Mouse (Mus musculus): ENCODE data around the gene Gdpgp1. TPM values are rescaled to one million over a fixed set of nuclear protein-coding genes. Genes with fewer than 3 reads are reported as not detected.

The Gdpgp1 gene
- total RNA-seq, 2 experiments from 2014 or later = 6.1 to 6.9 TPM

DNA sequence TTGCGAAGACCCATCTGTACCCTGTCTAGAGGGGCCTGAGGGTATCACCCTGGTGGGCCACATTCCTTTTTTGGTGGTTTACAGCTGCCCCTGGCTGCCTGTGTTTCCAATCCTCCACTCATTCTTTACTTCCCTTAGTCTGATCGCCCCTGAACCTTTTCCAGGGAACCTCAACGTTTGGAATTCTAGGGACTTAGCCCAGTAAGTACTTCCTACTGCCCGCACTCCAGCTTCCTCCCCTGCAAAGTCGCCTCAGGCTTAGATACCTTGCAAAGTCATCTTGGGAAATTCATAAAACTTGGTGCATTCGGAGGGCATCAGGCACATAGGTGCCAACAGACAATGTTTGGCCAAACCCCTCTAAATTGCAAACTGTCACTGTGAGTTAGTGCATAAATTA, 33.4 kb upstream of the Gdpgp1 start:
- no peak for DNase-seq (ENCODE audit: extremely low spot score in 1 of 2, low spot score in 1 of 2)

DNA sequence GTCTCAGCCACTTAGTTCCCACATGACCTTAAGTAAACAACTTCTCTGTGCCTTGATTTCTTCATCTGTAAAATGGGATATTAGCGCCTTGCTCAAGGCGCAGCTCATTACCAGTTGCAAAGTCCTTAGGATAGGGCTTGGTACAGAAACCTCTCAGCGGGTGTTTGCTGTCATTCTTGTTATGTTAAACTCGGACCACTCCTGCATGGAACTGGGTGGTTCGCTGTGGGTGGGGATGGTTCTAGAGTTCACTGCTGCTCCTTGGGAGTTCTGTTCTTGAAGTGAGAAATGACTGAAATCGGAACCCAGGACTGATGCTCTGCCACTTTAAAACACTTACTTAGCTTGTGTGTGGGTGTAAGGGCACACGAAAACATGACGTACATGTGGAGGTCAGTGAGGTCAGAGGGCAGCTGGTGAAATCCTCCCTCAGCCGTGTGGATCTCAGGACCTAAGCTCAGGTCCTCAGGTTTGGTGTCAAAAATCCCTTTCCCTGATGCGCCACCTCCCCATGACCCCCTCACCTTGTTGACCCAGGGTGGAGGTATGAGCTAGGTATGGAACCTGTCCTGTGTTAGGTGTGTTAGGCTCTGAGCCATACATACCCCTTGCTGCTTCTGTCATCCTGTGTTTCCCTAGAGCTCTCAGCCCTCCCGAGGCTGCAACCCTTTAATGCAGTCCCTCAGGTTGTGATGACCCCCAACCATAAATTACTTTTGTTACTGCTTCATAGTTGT, 32.6 kb upstream of the Gdpgp1 start:
- DNase-seq (ENCODE audit: extremely low spot score in 1 of 2, low spot score in 1 of 2) = no peak

DNA sequence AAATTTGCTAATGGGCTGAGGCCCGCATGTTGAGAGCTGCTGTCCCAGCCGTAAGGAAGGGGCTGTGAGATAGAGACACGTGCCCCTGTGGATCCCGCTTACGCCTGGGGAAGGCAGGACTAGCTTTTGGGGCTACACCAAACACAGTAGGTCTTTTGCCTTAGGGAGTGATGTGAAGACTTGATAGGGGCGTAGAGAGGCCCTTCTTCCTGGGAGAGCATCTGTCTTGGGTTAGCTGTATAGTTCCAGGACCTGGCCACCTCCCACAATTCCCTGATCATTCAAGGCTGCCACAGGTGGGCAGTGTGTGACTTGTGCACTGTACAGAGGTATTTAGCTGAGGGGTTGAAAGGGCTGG, 32.1 kb upstream of the Gdpgp1 start:
- DNase-seq (ENCODE audit: extremely low spot score in 1 of 2, low spot score in 1 of 2) = no peak

DNA sequence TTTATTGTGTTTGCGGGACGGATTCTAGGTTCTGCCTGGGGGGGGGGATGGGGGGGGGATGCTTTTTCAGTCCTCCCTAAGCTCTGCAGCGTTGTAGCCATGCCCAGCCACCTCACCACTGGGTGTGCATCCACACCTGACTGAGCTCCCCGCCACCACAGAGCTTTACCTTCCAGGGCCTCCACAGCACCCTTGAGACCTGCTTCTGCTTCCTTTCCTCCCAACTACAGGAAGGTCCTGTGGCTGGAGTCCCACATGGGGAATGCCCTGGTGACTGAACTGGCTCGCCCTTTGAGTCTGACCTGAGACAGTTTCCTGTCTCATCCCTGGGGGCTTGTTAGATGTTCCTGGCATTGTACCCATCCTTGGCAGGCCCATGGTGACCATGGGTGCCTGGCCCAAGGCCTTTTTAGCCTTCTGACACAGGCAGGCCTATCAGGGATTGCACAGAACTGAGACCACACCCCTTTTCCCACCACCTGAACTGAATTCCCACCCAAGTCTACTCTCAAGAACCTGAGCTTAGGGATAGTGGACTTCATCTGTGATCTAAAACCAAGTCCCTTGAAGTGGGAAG, 31.6 kb upstream of the Gdpgp1 start:
- no peak for DNase-seq (ENCODE audit: extremely low spot score in 1 of 2, low spot score in 1 of 2)

DNA sequence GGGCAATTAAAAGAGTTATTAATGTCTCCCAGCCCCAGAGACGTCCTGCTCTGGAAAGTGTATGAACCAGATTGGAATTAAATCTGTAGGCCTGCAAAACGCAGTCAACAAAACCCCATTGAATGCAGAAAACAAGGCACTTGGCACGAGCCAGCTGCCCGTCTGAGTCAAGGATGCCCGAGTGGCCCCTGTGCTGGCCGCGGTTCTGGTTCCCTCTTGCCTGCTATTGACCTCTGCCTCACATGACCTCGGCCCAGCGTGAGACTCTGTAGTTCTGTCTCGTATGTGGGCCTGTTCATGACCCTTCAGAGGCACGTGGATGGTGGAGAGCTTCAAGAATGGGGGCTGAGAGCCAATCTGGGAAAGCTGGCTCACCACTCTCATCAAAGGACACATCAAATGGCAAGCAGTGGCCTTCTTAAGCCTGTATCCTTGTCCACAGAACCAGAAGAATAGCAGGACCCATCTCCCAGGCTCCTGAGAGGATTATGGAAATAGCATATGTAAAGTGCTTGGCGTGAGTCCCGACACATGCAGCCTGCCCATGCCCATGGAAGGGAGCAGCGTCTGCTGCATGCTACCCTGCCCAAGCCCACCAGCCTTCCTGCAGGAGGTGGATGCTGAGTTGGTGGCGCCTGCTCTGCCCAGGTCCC, 30.7 kb upstream of the Gdpgp1 start:
- DNase-seq (ENCODE audit: extremely low spot score in 1 of 2, low spot score in 1 of 2) = no peak

DNA sequence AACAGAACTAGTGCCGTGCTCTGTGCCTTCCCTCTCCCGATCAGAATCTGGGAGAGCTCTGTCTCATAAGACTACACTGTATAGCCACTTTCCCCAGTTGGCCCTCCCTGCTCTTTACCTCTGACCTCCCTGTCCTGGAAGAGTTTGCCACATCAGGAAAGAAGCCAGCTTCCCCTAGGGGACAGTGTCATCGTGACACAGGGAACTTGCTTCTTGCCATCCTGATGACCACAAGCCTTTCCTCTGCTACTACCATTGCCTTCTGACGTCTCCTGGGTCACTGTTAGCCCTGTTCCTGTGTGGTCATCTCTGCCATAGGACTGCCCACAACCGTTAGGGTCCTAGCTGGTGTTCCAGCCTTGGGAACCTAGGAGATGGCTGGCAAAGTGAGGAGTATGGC, 29.7 kb upstream of the Gdpgp1 start:
- no peak for DNase-seq (ENCODE audit: extremely low spot score in 1 of 2, low spot score in 1 of 2)

DNA sequence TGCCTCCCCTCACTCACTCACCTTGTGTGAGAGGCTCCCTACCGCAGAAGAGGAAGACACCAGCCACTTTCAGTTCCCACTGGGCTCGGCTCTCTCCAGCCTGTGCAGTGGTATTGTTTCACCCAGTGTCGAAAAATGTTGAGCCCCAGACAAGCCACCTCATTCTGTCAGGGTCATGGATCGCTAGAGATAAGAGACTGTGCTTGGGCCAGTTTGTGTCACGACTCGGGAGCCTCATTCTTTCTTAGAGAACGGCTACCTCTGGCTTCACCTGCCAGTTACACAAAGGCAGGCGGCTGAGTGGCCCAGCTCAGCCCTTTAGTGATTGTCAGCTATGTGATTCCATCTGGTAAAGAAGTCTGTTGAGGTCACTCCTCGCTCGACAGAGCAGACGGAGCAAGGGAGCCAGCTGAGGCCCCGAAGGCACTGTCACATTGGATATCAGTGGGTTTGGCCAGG, 29.0 kb upstream of the Gdpgp1 start:
- DNase-seq (ENCODE audit: extremely low spot score in 1 of 2, low spot score in 1 of 2) = no peak

DNA sequence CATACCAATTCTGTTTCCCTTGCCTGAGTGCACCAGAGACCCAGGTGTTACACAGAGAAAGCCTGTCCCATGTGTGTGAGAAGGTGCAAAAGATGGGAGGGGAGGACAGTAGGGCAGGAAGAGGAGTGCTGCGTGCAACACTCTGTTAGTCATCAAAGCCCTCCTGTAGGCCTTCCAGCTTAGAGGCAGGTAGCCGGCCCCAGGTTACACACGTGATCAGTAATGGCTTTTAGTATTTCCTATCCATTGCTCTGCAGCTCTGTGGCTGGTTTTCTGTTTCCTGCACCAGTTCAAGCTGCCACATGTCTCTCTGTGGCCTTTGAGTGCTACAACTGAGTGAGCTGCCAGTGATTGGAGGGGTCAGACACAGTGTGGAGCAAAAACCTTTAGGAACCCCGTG, 28.3 kb upstream of the Gdpgp1 start:
- no peak for DNase-seq (ENCODE audit: extremely low spot score in 1 of 2, low spot score in 1 of 2)

DNA sequence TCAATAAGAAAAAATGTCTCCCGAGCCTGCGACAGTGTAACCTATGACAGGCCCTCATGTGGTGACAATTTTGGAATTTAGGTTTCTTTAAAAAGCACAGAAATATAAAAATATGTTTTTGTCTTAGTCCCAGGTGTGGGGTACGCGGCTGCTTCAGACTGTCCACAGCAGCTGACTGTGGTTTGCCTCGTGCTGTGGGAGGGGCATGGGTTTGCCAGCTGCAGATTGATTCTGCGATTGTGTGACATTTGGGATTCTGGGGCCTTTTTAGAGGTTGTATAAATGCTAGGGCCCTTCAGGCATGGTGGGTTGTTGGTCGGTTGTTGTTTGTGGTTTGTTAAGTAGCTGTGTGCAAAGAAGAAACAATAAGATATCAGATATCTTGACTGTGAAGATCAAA, 27.7 kb upstream of the Gdpgp1 start:
- no peak for DNase-seq (ENCODE audit: extremely low spot score in 1 of 2, low spot score in 1 of 2)

DNA sequence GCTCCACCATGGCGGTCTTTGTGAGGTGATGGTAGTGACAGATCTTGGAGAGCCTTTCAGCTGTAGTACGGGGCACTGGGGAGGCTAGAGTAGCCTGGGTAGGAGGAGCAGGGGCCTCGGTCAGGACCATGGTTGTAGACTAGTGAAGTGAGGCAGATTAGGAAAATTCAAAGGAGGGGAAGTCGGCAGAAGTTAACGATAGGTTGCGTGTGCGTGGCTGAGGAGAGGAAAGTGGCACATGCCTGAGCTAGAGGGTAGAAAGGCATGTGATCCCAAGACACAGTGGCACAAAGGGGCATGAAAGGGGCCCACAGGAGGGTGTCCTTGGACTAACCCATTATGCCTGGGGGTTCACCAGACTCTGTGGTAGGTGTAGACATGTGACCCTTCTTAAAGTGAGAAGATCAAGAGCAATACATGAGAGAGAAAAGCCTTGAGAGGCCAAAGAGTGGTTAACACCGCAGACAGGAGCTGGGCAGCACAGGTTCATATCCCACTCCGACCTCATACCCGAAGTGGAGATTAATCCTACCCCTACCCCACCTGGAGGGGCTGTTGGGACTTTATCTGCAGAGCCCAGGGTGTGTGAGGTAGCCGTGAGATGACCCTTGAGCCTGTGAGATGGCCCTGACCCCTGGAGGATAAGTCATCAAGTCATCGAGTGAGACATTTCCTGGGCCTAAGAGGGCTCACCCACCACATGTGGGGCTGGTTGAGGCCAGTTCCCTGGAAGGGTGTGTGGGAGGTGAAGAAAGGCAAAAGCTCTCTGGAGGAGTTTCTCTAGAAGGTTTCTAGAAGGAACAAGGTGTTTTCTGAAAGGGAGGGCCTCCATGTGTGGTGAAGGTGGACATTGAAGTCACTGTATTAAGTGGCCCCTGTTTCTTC, 26.7 kb upstream of the Gdpgp1 start:
- no peak for DNase-seq (ENCODE audit: extremely low spot score in 1 of 2, low spot score in 1 of 2)

DNA sequence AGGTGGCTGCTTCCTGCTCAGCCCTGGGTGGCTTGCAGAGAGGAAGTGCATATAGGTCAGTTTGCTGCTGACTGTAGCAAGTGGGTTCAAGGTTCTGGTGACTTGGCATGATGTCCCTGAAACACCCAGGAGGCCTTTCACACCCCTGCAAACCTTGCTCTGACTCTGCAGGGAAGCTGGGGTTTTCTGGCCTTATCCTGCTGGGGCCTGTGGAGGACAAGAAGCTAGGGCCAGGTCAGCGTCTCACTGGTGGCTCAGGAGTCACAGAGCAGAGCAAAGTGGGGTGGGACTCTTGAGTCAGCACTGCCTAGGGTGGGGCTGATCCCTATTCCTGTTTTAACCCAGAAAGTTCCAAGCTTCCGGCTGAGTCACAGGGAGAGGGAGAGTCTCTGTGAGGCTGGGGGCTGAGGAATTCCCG, 25.3 kb upstream of the Gdpgp1 start:
- no peak for DNase-seq (ENCODE audit: extremely low spot score in 1 of 2, low spot score in 1 of 2)

DNA sequence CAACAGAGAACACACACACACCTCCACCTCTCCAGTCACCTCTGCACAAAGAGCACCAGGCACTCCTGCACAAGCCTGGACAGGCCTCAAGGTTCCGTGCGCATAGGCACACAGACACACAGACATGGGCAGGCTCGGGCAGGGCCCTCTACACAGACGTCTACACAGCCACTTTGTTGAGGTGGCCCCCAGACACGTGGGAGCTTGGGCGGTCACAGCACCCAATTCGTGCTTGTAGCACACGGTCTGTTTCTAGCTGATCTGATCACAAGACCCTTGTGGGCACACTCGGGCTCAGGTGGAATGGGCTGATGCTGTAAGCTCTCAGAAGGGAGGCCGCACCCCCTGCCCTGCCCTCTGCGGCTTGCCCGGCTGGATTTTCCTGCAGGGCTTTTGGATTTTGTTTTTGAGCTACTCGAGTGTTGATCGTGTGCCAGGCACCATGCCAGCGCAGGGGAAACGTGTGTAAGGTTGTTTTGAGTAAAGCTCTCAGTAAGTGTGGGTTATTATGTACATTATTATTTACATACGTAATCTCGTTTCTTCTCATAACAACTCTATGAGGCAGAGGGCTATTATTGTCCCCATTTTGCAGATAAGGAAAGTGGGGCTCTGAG, 24.5 kb upstream of the Gdpgp1 start:
- no peak for DNase-seq (ENCODE audit: extremely low spot score in 1 of 2, low spot score in 1 of 2)

DNA sequence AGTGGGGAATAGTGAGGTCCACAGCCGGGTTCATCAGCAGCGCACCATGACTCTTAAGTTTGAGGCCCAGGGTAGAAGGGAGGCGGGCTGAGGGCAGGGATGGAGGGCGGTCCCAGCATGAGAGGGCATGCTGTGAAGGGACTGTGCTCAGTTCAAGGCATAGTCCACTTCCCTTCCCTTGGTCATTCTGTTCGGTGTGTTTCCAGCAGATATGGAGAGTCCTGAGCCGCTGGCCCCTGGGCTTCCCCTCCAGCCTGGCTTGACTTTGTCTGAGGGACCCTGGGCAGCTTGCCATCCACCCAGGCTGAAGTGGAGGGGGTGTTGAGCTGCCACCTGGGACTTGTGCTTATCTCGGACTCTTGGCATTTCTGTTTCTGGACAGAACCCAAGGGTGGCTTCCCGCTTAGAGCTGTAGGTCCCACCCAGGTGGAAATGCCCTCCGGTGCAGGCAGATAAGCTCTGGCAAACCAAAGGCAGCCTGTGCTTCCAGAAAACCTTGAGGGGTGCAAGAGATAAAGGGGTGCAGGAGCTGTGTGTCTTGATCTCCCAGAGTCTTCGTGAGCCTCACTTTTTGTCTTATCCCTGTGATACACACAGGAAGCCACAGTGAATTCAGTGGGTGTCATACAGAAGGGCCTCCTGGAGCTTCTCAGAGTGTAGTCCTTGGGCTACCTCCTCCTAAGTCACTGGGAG, 23.8 kb upstream of the Gdpgp1 start:
- DNase-seq (ENCODE audit: extremely low spot score in 1 of 2, low spot score in 1 of 2) = no peak

DNA sequence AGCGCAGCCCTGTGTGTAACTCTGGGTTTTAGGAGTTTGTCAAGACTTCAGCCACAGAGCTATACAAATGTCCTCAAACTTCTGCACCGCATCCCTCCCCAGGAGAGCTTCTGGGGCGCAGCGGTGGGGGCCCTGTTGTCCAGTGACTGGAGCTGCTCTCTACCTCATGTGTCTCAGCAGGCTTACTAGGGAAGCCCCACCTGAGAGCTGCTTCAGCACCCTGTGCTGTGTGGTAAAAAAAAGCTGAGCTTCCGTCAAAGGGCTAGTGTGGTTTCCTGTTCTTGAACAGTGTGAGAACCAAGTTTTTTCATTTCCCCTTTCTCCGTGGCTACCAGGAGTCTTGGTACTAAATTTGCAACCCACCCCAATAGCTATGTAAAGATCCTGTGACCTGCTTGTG, 23.0 kb upstream of the Gdpgp1 start:
- DNase-seq (ENCODE audit: extremely low spot score in 1 of 2, low spot score in 1 of 2) = no peak

DNA sequence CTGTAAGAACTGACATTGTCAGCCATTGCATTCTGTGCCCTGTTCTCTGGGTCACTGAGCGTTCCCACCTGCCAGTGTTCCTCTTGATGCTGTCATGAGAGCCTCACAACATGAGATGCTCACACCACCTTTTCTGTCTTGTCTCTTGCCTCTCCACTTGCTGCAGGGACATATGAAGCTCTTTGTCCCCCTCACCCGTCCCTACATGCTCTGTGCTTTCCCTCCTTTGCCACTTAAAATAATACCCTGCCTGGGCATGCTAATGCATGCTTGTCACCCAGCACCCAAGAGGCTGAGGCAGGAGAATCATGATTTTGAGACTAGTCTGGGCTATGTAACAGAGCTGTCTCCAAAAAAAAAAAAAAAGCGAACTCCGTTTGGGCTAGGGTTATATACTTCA, 21.7 kb upstream of the Gdpgp1 start:
- DNase-seq (ENCODE audit: extremely low spot score in 1 of 2, low spot score in 1 of 2) = no peak

DNA sequence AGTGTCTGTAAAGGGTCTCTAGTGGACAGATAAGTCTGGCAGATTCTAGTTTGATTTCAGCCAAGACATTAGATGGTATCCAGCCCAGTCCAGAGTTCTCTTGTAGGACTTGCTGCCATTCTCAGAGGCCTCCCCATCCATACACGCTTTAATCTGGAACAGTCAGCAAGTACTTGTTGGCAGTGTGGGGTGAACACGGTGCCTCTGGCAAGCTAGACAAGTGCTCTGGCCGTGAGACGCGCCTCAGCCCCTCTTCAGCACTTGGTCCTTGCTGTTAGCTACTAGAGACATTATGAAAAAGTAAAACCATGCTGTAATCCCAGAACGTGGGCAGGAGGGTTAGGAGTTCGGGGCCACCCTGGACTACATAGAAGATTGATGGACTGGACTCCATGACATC, 19.1 kb upstream of the Gdpgp1 start:
- no peak for DNase-seq (ENCODE audit: extremely low spot score in 1 of 2, low spot score in 1 of 2)

DNA sequence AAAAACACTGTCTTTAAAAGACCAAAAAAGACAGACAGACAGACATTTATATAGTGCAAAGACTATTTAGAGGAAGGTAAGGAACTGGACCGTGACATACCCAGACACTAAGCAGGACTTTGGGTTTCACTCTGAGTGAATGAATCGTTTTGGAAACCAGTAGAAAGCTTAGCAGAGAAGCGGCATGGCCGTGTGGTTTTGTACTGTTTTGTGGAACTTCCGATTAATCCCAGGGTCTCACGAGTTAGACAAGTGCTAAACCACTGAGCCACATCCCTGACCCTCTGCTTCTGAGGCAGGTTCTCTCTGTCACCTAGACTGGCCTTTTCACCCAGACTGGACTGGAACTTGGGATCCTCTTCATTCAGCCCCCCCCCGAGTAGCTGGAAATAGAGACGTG, 18.2 kb upstream of the Gdpgp1 start:
- DNase-seq (ENCODE audit: extremely low spot score in 1 of 2, low spot score in 1 of 2) = no peak

DNA sequence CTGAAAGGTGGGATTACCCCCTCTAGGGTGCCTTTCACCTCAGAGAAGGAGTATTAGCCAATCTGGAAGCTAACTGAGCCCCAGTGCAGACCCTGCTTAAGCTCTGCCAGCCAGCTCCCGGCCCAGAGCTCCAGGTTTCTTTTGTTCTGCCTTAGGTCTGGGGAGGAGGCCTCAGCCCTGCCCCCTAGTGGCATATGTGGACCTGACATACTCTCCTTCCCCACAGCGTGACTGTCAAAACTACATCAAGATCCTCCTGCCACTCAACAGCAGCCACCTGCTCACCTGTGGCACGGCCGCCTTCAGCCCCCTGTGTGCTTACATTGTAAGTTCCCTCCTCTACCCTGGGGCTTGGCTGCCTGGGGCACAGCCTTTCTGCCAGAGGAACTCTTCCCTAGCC, 17.3 kb upstream of the Gdpgp1 start:
- DNase-seq (ENCODE audit: extremely low spot score in 1 of 2, low spot score in 1 of 2) = peak; percentile 71 to 85

DNA sequence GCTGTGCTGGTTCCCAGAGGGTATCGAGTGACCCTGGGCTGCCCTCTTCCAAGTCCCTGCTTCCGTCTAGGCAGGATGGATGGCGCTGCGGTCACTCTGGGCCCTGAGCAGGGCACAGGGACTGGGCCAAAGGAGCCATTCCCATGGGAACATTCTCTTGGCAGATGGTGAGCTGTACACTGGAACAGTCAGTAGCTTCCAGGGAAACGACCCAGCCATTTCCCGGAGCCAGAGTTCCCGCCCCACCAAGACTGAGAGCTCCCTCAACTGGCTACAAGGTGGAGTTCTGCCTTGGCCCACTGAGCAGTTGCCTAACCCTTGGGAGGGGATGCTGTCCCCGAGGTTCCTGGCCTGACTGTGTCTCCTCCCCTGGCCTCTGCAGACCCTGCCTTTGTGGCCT, 16.1 kb upstream of the Gdpgp1 start:
- DNase-seq (ENCODE audit: extremely low spot score in 1 of 2, low spot score in 1 of 2) = no peak

DNA sequence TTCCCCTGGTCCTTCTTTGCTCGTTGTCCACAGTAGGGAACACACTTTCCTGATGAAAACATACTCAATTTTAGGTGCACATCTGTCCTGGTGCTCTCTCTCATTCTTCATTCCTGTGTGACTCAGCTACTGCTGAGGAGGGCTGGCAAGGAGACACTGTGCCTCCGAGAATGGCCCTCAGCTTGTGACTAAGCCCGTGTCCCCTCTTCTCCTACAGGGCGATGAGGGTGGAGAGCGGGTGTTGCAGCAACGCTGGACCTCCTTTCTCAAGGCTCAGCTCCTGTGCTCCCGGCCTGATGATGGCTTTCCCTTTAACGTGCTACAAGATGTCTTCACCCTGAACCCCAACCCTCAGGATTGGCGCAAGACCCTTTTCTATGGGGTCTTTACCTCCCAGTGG, 14.0 kb upstream of the Gdpgp1 start:
- DNase-seq (ENCODE audit: extremely low spot score in 1 of 2, low spot score in 1 of 2) = no peak

Measured in layer of hippocampus, postnatal 25 days (tissue).